Mouse (Mus musculus) CD4-positive, CD25-positive, alpha-beta regulatory T cell, adult 4 months (primary cell): ENCODE data around the gene Hsdl2. TPM values are rescaled to one million over a fixed set of nuclear protein-coding genes. Genes with fewer than 3 reads are reported as not detected.
"Not testable (repeated sequence)": the region's sequence is repeated elsewhere in the genome, so short reads cannot be mapped to it uniquely, and the experiment has no call there.

Experiments
- ATAC-seq: one replicate; pipeline ENCODE4 v1.8.0; 2017
- polyA plus RNA-seq, 2 experiments: library from polyadenylated mRNA; unstranded; fragments of 100-300 nt; shearing (Covaris generic); gene quantifications; one replicate each; pipeline ENCODE4 v1.2.1; 2017

The Hsdl2 gene
- 10 to 100 TPM; 35.2 to 42.3 TPM for polyA plus RNA-seq

DNA sequence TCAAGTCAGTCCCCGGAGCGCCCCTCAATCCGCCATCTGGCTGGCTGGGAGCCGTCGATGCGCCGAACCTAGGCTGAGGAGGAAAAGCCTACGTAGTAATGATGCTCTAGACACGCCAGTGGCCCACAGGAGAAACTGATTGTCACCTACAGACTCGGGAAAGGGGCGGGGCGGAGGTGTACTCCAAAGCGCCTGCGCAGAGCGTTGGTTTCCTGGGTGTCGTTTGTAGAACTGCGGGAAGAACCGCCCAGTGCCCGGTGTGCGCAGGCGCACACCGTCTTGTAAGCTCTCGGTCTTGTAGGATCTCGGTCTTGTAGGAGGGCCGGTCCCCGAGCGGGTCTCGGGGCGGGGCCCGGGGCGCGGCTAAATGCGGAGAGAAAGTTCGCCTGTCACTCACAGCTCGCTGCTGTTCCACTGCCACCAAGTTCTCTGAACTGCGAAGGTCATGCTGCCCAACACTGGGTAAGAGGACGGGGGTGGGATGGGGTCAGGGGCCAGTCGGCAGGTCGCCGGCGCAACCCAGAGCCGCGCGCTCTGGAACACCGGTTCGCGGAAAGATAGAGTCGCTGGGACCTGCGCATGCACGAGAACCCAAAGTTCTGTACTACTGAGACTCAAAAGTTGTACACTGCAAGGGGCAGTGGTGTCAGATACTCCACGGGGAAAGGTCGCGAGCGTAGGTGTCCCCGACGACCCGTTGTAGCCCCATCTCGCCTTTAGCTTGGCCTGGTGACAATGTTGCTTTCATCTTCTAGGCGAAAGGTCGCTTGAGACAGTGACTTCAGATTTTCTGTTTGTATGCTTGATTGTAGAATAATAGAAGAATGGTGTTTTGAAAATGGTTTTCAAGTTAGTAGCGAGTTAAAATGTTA lies at the start of gene Hsdl2:
Gene Hsdl2 (plus strand): TSS at position 250 of the 872 bp plus-strand sequence.
- peak; percentile 90 for ATAC-seq

DNA sequence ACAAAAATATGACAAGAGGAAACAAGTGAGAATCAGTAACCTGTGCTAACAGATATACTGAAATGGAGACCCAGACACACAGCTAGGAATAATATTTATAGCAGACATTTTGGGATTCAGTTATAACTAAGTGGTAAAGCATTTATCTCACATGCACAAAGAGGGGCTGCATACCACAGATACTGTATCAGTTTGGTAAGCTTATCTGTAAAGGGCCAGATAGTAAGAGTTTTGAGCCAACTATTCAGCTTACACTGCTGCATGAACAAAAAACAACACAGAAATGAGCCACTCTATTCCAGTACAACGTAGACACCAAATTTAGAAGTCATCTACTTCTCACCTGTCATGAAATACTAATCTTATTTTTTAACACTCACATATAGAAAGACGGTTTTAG lies 48.1 kb upstream of the Hsdl2 start:
- ATAC-seq, result no peak

DNA sequence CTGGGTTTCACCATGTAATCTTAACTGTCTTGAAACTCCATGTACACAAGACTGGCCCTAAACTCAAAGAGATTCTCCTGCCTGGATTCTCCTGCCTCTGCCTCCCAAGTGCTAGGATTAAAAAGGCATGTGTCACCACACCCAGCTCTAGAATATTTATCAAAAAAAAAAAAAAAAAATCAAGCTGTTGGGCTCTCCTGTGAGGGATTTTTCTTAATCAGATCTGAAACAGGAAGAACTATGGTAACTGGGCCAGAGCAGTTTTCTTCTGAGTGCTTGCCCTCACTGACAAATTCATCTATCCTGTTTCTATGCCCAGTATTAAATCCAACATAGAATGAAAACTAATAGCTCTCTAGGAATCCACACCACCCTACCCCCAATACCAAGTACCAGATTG lies 45.7 kb upstream of the Hsdl2 start:
- no peak for ATAC-seq

DNA sequence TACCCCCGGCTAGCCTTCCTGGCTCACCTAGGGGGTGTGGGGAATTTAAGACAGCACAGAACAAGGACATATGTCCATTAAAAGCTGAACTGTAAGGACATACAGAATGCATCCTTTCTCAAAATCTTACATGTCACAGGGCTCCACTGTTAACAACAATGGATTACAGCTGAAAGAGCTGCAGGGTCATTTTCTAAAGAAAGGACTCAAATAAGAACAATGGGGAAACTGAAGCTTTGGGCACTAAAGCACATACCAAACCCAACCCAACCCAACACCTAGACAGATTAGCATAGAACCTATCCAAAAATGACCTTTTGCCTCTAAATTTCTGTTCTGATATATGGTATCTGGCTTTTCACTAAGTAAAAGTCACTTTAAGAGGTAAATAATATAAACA lies 45.1 kb upstream of the Hsdl2 start:
- no peak for ATAC-seq

- ATAC-seq, result no peak
Measured at GRCm38 (mm10) chr4:59543006-59543405, 38.4 kb upstream of the Hsdl2 start.

- ATAC-seq, result no peak
Measured at GRCm38 (mm10) chr4:59544654-59545053, 36.7 kb upstream of the Hsdl2 start.

- ATAC-seq, result peak; percentile 33
Measured at GRCm38 (mm10) chr4:59546285-59547071, 34.9 kb upstream of the Hsdl2 start.

DNA sequence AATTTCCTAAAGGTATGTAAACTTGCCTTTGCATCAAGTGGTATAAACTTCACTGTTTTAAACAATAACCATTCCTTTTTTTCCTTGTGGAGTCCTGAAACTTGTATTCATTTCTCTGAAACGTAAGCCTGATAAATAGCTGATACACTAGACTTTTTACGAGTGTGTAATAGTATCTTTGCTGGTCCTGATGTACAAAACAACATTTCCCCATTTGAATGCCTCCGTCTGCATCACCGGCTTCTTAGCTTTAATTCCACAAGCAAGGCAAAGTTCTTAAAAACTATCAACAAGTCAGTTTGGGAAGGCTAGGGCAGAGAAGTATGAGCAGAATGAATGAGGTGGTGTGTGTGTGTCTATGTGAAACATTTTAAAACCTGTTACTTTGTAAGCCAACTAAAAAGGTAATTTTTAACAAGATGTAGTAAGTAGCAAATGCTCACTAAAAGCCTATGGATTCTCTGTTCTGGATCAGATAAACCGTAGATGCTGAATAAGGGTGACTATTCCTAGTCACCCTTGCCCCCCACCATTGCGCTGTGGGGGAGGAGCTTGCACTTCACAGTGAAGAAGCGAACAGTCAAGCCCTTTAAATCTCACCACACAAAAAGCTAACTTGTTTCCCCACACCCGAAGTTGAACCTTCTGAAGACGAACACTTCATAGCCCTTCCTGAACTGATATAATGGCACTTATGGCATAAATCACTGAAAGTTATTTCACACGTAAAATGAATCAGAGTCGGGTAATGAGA lies 34.0 kb upstream of the Hsdl2 start:
- ATAC-seq, result no peak

DNA sequence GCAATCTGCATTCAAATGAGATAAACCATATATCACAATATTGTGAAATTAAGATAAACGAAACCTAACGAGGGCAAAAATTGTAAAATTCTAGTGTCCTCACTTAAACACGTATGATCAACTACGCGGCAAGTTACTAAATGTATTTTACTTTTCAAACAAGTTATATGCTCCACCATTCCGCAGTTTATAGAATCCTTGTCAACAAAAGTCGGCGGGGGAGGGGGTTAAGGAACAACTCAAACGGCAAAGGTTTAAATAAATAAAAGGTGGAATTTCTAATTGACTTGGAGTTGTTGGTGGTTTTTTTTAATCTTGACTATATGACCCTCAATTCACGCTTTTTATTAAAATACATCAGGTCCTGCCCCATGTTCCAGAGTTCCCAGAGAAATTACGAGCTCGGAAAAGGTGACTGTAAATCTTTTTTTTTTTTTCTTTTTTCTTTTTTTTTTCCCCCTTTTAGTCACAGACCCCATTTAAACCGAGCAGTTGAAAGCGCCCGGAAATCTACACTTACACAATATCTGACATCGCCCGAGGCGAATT lies 33.3 kb upstream of the Hsdl2 start:
- ATAC-seq, result no peak

- peak; percentile 65 for ATAC-seq
Measured at GRCm38 (mm10) chr4:59548560-59549174, 32.7 kb upstream of the Hsdl2 start.

GRCm38 (mm10) chr4:59549175-59549976 lies 32.0 kb upstream of the Hsdl2 start, which contains the start of gene Ptbp3:
Ptbp3 (minus strand) TSS chr4:59549364.
- ATAC-seq, result peak; percentile 55

GRCm38 (mm10) chr4:59549977-59550560 lies 31.3 kb upstream of the Hsdl2 start:
- ATAC-seq, result no peak

- ATAC-seq, result no peak
Measured at GRCm38 (mm10) chr4:59551901-59552300, 29.5 kb upstream of the Hsdl2 start.

DNA sequence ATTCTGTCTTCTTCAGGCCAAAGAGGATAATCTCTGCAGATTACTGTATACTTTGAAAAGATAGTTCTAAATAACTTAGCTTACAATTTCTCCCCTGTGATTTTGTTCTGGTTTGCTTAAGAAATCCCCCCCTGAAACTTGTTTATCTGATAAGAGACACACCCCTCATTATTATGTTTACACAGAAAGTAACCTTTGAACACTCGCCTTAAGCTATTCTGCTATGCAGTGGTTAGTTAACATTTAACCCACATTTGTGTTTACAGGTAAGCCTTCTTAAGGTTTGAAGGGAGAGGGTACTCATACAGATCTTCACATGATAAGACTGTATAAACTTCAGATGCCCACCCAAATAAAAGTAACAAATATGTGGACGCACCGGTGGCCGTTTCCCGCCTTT lies 28.5 kb upstream of the Hsdl2 start:
- ATAC-seq, result no peak

- ATAC-seq, result no peak
Measured at GRCm38 (mm10) chr4:59553576-59553975, 27.8 kb upstream of the Hsdl2 start.

DNA sequence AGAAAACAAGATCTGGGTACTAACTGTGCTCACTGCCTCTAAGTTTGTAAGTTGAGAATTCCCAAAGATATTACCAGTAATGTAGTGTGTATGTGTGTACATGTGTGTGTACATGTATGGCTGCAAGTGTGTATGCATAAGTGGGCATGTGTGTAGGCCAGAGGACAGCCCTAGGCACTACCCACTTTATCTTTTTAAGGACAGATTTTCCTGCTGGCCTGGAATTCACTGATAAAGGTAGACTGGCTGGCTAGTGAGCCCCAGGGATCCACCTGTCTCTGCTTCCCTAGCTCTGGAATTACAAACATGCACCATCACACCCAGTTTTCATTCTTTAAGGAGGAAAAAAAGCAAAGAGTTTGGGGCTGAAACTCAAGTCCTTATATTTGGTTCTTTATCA lies 26.2 kb upstream of the Hsdl2 start:
- ATAC-seq, result no peak

DNA sequence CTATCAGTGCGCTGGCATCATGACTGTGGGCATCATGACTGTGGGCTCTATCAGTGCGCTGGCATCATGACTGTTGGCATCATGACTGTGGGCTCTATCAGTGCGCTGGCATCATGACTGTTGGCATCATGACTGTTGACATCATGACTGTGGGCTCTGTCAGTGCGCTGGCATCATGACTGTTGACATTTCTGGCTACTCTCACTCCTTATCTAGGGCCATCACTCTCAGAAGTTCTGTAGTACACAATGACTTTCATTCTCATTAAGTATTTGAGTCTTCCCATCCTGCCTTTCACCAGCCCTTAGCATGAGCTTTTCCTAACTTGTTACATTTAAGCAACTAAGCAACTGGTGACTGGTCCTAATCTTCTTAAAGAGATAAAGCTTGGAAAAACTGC lies 24.0 kb upstream of the Hsdl2 start:
- ATAC-seq, result not testable (repeated sequence)

GRCm38 (mm10) chr4:59558096-59558720 lies 23.2 kb upstream of the Hsdl2 start:
- ATAC-seq, result no peak

DNA sequence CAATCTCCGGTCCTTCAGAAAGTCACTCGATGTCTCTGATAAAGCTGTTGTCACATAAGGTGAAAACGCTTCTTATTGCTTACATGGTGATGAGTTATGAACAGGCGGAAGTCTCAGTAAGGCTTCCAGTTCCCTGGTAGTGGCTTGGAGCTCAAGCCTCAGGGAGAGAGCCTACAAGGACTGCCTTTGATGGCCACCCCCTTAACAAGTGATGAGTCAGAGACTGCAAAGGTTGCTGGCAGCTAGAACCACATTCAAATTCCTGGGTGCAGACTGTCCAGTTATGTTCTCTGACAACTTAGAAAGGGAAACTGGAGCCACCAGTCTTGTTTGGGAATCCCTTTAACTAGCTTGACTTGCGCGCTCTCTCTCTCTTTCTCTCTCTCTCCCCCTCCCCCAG lies 21.2 kb upstream of the Hsdl2 start:
- ATAC-seq, result no peak

GRCm38 (mm10) chr4:59564128-59564527 lies 17.2 kb upstream of the Hsdl2 start:
- ATAC-seq, result no peak
